Mouse (Mus musculus): ENCODE data around the gene Tnrc6c.

Tnrc6c gene

GRCm38 (mm10) chr11:117729341-117729740, 75.3 kb downstream of the Tnrc6c start:
- no peak for DNase-seq (ENCODE audit: low spot score)

DNA sequence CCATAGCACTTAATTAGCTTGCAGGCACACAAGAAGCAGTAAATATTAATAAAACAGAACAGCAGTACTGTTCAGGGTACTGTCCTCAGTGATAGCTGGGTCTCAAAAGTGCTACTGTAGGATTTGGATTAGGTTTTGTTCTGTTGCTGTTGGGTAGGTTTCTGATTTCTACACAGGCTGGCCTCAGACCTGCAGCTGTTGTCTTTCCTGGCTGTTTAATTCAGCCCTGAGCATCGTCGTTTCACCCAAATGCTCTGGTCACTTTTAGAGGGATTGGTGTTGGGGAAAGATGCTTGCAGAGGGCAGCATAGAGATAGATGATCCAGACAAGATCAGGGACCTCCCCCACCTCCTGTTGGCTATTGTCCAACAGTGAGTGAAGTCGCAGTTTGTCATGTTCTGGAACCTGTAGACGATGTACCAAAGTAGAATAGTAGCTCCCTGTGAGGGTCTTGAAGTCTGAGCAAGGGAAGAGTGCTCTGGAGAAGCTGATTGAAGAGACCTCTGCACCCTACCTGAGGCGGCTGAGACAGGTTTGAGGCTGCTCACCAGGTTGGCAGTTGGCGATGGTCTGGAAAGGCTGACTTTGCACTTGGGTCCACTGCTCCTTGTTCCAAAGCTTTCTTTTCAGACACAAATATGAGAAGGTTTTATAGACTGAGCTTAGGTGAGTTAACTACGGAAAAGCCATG, 75.9 kb downstream of the Tnrc6c start:
- DNase-seq (ENCODE audit: low spot score) = no peak

DNA sequence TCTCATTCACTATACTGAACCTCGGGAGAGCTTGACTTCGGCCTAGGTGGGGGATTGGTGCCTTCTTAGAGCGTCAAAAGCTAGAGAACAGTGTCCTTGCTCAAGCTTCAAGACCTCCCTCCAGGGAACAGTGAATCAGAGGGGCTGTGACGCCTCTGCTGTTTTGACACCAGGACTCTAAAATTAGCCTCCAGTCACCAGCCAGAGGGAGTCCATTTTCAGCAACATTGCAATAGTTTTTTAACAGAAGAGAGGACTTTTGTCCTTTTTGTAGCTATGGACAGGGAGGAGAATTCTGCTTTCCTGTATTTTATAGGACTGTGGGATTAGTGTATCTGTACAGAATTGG, 76.4 kb downstream of the Tnrc6c start:
- no peak for DNase-seq (ENCODE audit: low spot score)

- DNase-seq (ENCODE audit: low spot score) = no peak
Observed at GRCm38 (mm10) chr11:117731470-117731869, 77.4 kb downstream of the Tnrc6c start.

- DNase-seq (ENCODE audit: low spot score) = no peak
Observed at GRCm38 (mm10) chr11:117736037-117736689, 82.1 kb downstream of the Tnrc6c start.

- no peak for DNase-seq (ENCODE audit: low spot score)
Observed at GRCm38 (mm10) chr11:117738123-117738522, 84.0 kb downstream of the Tnrc6c start.

DNA sequence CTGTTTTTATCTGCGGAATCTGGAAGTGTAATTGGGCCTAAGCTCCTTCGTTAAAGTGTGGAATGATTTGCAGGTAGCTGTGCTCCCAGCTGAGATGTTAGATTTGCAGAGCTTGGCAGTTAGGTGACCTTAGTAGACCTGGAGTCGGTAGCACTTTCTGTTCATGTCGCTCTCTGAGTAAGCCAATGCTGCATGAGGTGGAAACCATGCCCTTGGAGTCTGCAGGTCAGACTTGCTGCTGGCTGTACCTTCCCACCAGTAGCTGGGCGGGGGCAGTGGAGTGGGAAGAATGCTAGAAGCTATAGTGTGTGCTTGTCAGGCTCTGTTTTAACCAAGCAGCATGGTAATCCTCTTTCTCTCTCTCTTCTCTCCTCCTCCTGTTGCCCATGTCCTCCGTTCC, 87.0 kb downstream of the Tnrc6c start:
- no peak for DNase-seq (ENCODE audit: low spot score)

DNA sequence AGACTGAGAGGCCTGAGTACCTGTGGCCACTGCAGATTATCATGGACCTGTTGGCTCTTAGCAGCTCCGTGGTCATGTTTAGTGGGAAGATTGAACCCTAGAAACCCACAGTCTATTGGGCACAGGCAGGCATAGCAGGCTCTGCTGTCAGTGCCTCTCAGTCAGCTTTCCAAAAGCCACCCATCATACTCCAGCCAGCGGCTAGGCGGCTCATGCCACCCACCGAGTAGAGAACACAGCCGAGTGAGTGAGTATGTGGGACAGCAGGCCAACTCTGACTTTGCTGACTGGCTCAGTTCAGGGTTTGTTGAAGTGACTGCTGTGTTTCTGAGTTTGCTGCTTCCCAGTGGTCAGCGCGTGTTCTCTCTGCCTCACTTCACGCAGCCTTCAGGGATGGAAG, 88.2 kb downstream of the Tnrc6c start:
- DNase-seq (ENCODE audit: low spot score) = no peak

DNA sequence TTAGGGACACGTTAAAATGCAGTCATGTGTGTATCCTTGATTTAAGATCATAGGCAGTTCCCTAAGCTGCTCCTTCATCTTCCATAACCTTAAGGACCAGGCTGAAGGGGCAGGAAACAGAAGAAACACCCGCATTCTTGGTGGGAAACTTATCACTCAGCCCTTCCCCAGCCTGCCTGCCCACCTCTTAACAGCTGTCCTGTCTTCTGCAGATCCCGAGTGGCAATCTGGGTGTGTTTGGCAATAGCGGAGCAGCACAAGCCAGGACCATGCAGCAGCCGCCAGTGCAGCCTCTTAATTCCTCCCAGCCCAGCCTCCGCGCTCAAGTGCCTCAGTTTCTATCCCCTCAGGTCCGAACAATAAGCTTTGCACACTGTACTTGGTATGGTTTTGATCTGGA, 88.6 kb downstream of the Tnrc6c start:
- no peak for DNase-seq (ENCODE audit: low spot score)

- DNase-seq (ENCODE audit: low spot score) = no peak
Observed at GRCm38 (mm10) chr11:117743454-117744030, 89.5 kb downstream of the Tnrc6c start.

DNA sequence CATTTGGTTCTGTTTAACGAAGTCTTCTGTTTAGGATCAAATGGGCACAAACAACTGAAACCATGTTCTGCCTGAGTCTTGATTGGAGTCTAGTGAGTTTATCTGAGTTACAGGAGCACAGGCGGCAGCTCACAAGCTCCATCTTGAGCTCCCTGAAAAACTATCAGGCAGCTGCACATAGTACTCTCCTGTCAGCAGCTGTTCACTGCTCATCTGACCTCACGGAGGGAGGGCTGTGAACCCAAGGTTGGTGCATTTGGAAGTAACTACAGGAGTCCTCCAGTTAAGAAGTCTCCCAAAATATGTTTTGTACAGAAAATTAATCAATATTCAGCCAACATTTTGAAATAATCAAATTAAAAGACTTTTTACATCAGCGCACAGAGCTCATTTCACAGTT, 94.5 kb downstream of the Tnrc6c start:
- no peak for DNase-seq (ENCODE audit: low spot score)

DNA sequence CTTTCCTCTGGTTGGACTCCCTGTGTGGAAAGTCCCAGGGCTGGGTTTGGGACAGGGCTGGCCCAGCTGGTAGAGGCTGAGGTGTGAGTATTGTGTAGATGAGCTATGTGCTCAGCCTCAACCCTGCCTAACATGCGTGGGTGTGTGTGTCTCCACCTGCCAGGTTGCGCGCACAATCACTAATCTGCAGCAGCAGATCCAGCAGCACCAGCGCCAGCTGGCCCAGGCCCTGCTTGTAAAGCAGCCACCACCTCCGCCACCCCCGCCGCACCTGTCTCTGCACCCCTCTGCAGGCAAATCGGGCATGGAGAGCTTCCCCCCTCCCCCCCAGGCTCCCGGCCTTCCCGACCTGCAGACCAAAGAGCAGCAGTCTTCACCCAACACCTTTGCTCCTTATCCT, 95.3 kb downstream of the Tnrc6c start:
- DNase-seq (ENCODE audit: low spot score) = no peak

- no peak for DNase-seq (ENCODE audit: low spot score)
Observed at GRCm38 (mm10) chr11:117751544-117751943, 97.5 kb downstream of the Tnrc6c start.

DNA sequence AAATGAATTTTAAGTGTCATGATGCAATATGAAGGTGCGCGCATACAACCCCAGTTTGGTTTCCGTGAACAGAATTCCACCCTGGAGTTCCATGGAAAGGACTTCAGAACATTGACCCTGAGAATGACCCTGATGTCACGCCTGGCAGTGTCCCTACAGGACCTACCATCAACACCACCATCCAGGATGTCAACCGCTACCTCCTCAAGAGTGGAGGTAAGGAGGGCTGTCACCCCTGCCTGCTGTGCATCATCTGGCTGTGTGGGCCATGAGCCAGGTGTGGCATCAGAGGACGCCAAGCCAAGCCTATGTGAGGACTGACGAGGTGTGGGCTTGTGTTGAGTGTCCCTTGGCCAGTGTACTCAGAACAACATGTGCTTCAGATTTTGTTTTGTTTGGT, 101.8 kb downstream of the Tnrc6c start:
- no peak for DNase-seq (ENCODE audit: low spot score)

DNA sequence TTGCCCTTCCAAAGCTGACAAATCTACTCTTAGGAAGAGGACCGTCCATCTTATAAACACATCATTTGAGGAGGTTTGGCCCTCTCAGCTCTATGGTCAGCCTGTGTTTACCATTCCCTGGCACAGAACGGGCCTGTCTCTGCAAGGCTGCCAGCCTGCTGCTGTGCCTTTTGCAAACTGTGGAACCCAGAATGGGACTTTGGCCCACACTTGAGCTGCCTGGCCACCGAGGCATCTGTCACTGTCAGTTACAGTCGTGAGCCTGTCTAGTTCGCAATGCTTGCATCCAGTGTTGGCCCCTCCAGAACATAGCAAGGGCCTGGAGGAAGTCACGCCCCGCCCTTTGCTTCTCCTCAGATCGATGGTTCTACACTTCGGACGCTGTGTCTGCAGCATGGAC, 105.2 kb downstream of the Tnrc6c start:
- no peak for DNase-seq (ENCODE audit: low spot score)

DNA sequence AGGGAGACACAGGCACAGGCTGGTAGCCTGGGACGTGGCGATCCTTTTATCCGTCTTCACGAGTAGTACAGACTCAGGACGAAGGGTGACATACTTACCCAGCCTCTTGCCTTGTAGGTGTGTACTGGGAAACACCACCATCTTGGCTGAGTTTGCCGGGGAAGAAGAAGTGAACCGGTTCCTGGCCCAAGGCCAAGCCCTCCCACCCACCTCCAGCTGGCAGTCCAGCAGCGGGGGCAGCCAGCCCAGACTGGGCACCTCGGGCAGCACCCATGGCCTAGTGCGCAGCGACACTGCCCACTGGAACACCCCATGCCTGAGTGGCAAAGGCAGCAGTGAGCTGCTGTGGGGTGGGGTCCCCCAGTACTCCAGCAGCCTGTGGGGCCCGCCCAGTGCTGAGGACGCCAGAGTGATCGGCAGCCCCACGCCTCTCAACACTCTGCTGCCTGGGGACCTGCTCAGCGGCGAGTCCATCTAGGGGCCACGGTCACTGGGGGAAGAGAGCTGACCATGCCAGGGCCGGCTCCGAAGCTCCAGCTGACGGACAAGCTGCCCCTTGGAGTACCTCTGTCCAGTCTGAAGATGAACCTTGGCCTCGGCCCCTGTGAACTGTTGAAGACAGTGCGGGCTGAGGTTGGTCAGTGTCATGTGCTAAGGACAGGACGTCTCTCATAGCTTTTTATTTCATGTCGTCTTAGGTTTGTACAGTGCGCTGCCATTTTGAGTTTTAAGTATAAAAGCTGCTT, 106.5 kb downstream of the Tnrc6c start:
- no peak for DNase-seq (ENCODE audit: low spot score)

- no peak for DNase-seq (ENCODE audit: low spot score)
Observed at GRCm38 (mm10) chr11:117761801-117762200, 107.7 kb downstream of the Tnrc6c start.

DNA sequence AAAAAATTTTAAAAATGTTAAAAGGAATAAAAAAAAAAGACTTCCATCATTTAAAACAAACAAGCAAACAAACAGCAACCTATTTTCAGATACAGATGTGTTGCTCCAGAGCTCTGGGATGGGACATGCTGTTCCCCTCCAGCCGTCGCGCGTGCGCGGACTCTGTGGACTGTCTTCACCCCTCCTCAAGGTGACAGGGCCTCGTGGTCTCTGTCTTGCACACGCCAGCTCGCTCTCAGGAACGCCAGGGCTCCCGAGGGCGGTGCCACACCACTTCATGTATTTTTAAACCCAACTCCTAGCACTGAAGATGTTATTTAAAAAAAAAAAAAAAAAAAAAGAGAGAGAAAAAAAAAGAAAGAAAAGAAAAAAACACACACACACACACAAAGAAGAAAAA, 108.2 kb downstream of the Tnrc6c start:
- no peak for DNase-seq (ENCODE audit: low spot score)

DNA sequence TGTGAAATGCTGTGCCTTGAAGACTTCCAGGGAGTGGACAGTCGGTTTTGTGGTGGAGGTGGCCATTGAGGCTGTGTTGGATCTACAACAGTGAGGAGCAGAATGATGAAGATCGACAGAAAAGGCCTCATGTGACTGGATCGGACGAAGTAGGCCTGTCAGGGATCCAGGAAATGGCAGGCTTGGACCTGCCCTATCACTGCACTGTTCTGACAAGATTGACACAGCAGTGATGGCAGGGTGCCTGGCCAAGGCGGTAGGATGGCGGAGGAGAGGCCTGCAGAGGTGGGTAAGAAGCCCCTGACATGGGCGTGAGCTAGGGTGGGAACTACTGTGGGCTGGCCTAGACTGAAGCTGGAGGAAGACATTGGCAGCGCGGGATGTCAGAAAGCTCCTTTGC, 110.2 kb downstream of the Tnrc6c start:
- DNase-seq (ENCODE audit: low spot score) = no peak

- DNase-seq (ENCODE audit: low spot score) = no peak
Observed at GRCm38 (mm10) chr11:117765361-117765760, 111.3 kb downstream of the Tnrc6c start.

GRCm38 (mm10) chr11:117766275-117766674, 112.2 kb downstream of the Tnrc6c start:
- DNase-seq (ENCODE audit: low spot score) = no peak

- DNase-seq (ENCODE audit: low spot score) = no peak
Observed at GRCm38 (mm10) chr11:117768725-117769682, 114.9 kb downstream of the Tnrc6c start.

Measured in c-Kit-positive CD71-positive TER-119-positive erythroid progenitor cells, embryonic 14.5 days (primary cell).